Mouse (Mus musculus): ENCODE measurements around the gene 4933436I01Rik. TPM values are rescaled to one million over a fixed set of nuclear protein-coding genes. Genes with fewer than 3 reads are reported as not detected.

The 4933436I01Rik gene
- not detected in 2 replicates for polyA plus RNA-seq (2012; rRNA removed)

GRCm38 (mm10) chrX:67921350-67921749 lies at the start of gene 4933436I01Rik:
Gene 4933436I01Rik (minus strand): TSS chrX:67921450.
- Histone ChIP-seq H3K4me1 (ENCODE audit: control insufficient read depth, insufficient read depth, insufficient read length) (no peaks in the 10 kb centered on the region), H3K27ac (ENCODE audit: insufficient read depth, low read length) (no peak within 1 kb of the TSS), H3K36me3 (ENCODE audit: control insufficient read depth, insufficient read depth, low read length) (no peaks in the 10 kb centered on the region), H3K27me3 (ENCODE audit: control insufficient read depth, insufficient read depth, low read length) (no peaks in the 10 kb centered on the region), H3K4me3 (ENCODE audit: extremely low read depth, insufficient read depth, insufficient read length) (no peak within 1 kb of the TSS)
- 52% methylated on average over 1 of the region's 1 CpGs for WGBS
- TF ChIP-seq POLR2A (IDR thresholded peaks at IDR 0.05; ENCODE audit: low read depth, low read length), result no peak
- TF ChIP-seq CTCF (IDR thresholded peaks at IDR 0.05; ENCODE audit: extremely low read depth, insufficient read depth, insufficient read length, insufficient replicate concordance), result no peak
- no peak for DNase-seq (ENCODE audit: low read depth in 1 of 2, low spot score in 2 of 2)

GRCm38 (mm10) chrX:67924769-67925470 lies 3.7 kb upstream of the 4933436I01Rik start:
- no peak for DNase-seq (ENCODE audit: low read depth in 1 of 2, low spot score in 2 of 2)
- 38% methylated on average over 1 of the region's 1 CpGs for WGBS
- H3K27me3 ChIP-seq (ENCODE audit: control insufficient read depth, insufficient read depth, low read length), result no peaks in the 10 kb centered on the region
- H3K27ac ChIP-seq (ENCODE audit: insufficient read depth, low read length), result no peak overlapping the region
- no peak overlapping the region for H3K4me3 ChIP-seq (ENCODE audit: extremely low read depth, insufficient read depth, insufficient read length)
- TF ChIP-seq POLR2A (IDR thresholded peaks at IDR 0.05; ENCODE audit: low read depth, low read length), result no peak
- H3K36me3 ChIP-seq (ENCODE audit: control insufficient read depth, insufficient read depth, low read length), result no peaks in the 10 kb centered on the region
- no peaks in the 10 kb centered on the region for H3K4me1 ChIP-seq (ENCODE audit: control insufficient read depth, insufficient read depth, insufficient read length)

- TF ChIP-seq CTCF (IDR thresholded peaks at IDR 0.05; ENCODE audit: extremely low read depth, insufficient read depth, insufficient read length, insufficient replicate concordance), result no peak
- no peak for TF ChIP-seq POLR2A (IDR thresholded peaks at IDR 0.05; ENCODE audit: low read depth, low read length)
Observed at GRCm38 (mm10) chrX:67883406-67883805, 37.8 kb downstream of the 4933436I01Rik start.

More at GRCm38 (mm10) chrX:67883406-67883805, 37.8 kb downstream of the 4933436I01Rik start:
- Histone ChIP-seq H3K36me3 (ENCODE audit: control insufficient read depth, insufficient read depth, low read length) (no peaks in the 10 kb centered on the region), H3K27ac (ENCODE audit: insufficient read depth, low read length) (no peak overlapping the region), H3K27me3 (ENCODE audit: control insufficient read depth, insufficient read depth, low read length) (no peaks in the 10 kb centered on the region), H3K4me3 (ENCODE audit: extremely low read depth, insufficient read depth, insufficient read length) (no peak overlapping the region), H3K4me1 (ENCODE audit: control insufficient read depth, insufficient read depth, insufficient read length) (no peaks in the 10 kb centered on the region)
- WGBS, result 87% methylated on average over 3 of the region's 3 CpGs
- no peak for DNase-seq (ENCODE audit: low read depth in 1 of 2, low spot score in 2 of 2)

Other genes with a start within 250 kb of the 4933436I01Rik start
- not detected in 2 replicates for gene Gm1140, start 227.9 kb downstream of the 4933436I01Rik start, polyA plus RNA-seq (2012; rRNA removed)
- gene Gm14692, start 225.8 kb downstream of the 4933436I01Rik start, polyA plus RNA-seq (2012; rRNA removed), result not detected in 2 replicates